20 mouse cellular contexts compared by ENCODE assay signal in the genomic region with DNA sequence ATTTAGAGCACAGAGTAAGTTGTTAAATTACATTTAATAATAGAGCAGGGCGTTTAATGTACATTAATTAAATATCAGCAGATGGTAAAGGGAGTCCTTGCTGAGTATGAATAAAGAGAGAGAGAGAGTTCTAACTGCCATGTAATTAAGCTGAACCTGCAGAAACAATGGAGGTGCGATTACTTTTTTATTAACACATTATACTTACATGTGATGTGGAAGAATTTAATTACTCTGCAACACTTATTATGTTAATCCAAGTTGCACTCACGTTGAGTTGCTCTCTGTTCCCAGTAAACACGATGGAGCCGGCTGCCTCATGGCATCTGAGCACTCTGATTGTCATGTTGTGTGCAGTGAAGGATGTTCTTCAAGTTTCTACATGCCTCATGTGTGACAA.
DNase-seq lines count a peak whose midpoint lies in the region; ATAC-seq lines count a peak whose summit lies in the region.
"Had no signal": no experiment of that assay in that cellular context is flagged by ENCODE, and none has a peak within 500 bp of the region (broad histone marks: within the 10 kb centered on the region; RNA-seq: fewer than 3 reads in every experiment).

No protein-coding gene starts in this region.

- 49% methylated on average over 5 of the region's 5 CpGs for WGBS in midbrain, embryonic 13.5 days
- WGBS in midbrain, embryonic 14.5 days: 64% methylated on average over 5 of the region's 5 CpGs
- WGBS in forebrain, embryonic 13.5 days: 17% methylated on average over 5 of the region's 5 CpGs
- 25% methylated on average over 5 of the region's 5 CpGs for WGBS in hindbrain, embryonic 16.5 days

- H3K27me3 ChIP-seq in midbrain, embryonic 13.5 days: no peaks in the 10 kb centered on the region
- no peaks in the 10 kb centered on the region for H3K27me3 ChIP-seq in midbrain, embryonic 14.5 days (ENCODE audit: control insufficient read depth, insufficient read depth, low read length)
- H3K27me3 ChIP-seq in forebrain, embryonic 13.5 days: no peaks in the 10 kb centered on the region; the same call in 1 of the 2 replicates
- H3K27me3 ChIP-seq in hindbrain, embryonic 16.5 days (replicated peaks; ENCODE audit: control insufficient read depth, insufficient read depth, low read length): no peaks in the 10 kb centered on the region

- no peaks in the 10 kb centered on the region for H3K36me3 ChIP-seq in midbrain, embryonic 13.5 days
- H3K36me3 ChIP-seq in midbrain, embryonic 14.5 days (ENCODE audit: control insufficient read depth, insufficient read depth, low read length): no peaks in the 10 kb centered on the region
- H3K36me3 ChIP-seq in forebrain, embryonic 13.5 days (ENCODE audit: poor library complexity, severe bottlenecking): no peaks in the 10 kb centered on the region
- H3K36me3 ChIP-seq in hindbrain, embryonic 16.5 days (ENCODE audit: control insufficient read depth, insufficient read depth, low read length): no peaks in the 10 kb centered on the region

- no peak overlapping the region for H3K9ac ChIP-seq in midbrain, embryonic 13.5 days (replicated peaks)
- H3K9ac ChIP-seq in midbrain, embryonic 14.5 days (replicated peaks; ENCODE audit: low read length): no peak overlapping the region
- H3K9ac ChIP-seq in forebrain, embryonic 13.5 days: no peak overlapping the region
- no peak overlapping the region for H3K9ac ChIP-seq in hindbrain, embryonic 16.5 days (ENCODE audit: low read depth, low read length)
- H3K9ac ChIP-seq: liver, embryonic 14.5 days had no signal

- ATAC-seq in midbrain, embryonic 13.5 days: peak; percentile 40; the same call in 1 of the 2 replicates
- no peak for ATAC-seq in midbrain, embryonic 14.5 days (ENCODE audit: low FRiP score, low TSS enrichment)
- ATAC-seq in forebrain, embryonic 13.5 days: peak; percentile 96
- ATAC-seq in hindbrain, embryonic 16.5 days: peak; percentile 77
- ATAC-seq: intestine, postnatal 0 days had no signal

- H3K4me2 ChIP-seq in midbrain, embryonic 13.5 days (replicated peaks): no peak overlapping the region
- H3K4me2 ChIP-seq in midbrain, embryonic 14.5 days (ENCODE audit: low read length): no peak overlapping the region
- no peak overlapping the region for H3K4me2 ChIP-seq in forebrain, embryonic 13.5 days
- no peak overlapping the region for H3K4me2 ChIP-seq in hindbrain, embryonic 16.5 days (ENCODE audit: low read length)
- H3K4me2 ChIP-seq: midbrain, embryonic 11.5 days had no signal

- DNase-seq in midbrain, embryonic 14.5 days: no peak
- no peak for DNase-seq in thymus, postnatal 36 days
- DNase-seq in kidney, postnatal 25 days: no peak
- DNase-seq in layer of hippocampus, adult 9-10 months (ENCODE audit: low spot score): no peak
- DNase-seq: adrenal gland, adult 2 months; B cell, adult 2 months; cerebellum, adult 9-10 months; gastrocnemius, postnatal 14 days; heart, adult 18-20 months; heart, postnatal 4 days; layer of hippocampus, postnatal 36 days; thymus, postnatal 25 days had no signal

- H3K27ac ChIP-seq in midbrain, embryonic 13.5 days: no peak overlapping the region
- no peak overlapping the region for H3K27ac ChIP-seq in midbrain, embryonic 14.5 days (replicated peaks; ENCODE audit: low read depth, low read length)
- no peak overlapping the region for H3K27ac ChIP-seq in forebrain, embryonic 13.5 days
- H3K27ac ChIP-seq in hindbrain, embryonic 16.5 days (ENCODE audit: low read depth, low read length): no peak overlapping the region
- H3K27ac ChIP-seq: liver, embryonic 14.5 days had no signal

- 0 out of 2 replicates have a peak, but pooled peaks cover 3% of the 10 kb centered on the region for H3K4me1 ChIP-seq in midbrain, embryonic 13.5 days (replicated peaks)
- no peaks in the 10 kb centered on the region for H3K4me1 ChIP-seq in midbrain, embryonic 14.5 days (ENCODE audit: control insufficient read depth, insufficient read depth, low read length)
- H3K4me1 ChIP-seq in forebrain, embryonic 13.5 days: peaks cover 22% of the 10 kb centered on the region
- H3K4me1 ChIP-seq in hindbrain, embryonic 16.5 days (ENCODE audit: control insufficient read depth, insufficient read depth, low read depth, low read length): no peaks in the 10 kb centered on the region

- no peaks in the 10 kb centered on the region for H3K9me3 ChIP-seq in midbrain, embryonic 13.5 days
- H3K9me3 ChIP-seq in midbrain, embryonic 14.5 days (ENCODE audit: control insufficient read depth, low read length): no peaks in the 10 kb centered on the region
- H3K9me3 ChIP-seq in forebrain, embryonic 13.5 days (replicated peaks): no peaks in the 10 kb centered on the region
- H3K9me3 ChIP-seq in hindbrain, embryonic 16.5 days (ENCODE audit: control insufficient read depth, low read length): no peaks in the 10 kb centered on the region

- H3K4me3 ChIP-seq in midbrain, embryonic 13.5 days (replicated peaks): no peak overlapping the region
- no peak overlapping the region for H3K4me3 ChIP-seq in midbrain, embryonic 14.5 days (replicated peaks; ENCODE audit: low read depth, low read length)
- no peak overlapping the region for H3K4me3 ChIP-seq in forebrain, embryonic 13.5 days
- no peak overlapping the region for H3K4me3 ChIP-seq in hindbrain, embryonic 16.5 days (ENCODE audit: low read length)
- H3K4me3 ChIP-seq: erythroblast, embryonic 14.5 days; myocyte had no signal
